Mouse (Mus musculus) testis, adult 2 months (tissue): Measurements from ENCODE around the gene Aldh3a2. TPM values are rescaled to one million over a fixed set of nuclear protein-coding genes. Genes with fewer than 3 reads are reported as not detected.

Experiments
- H3K27ac ChIP-seq: fragments of 200-500 bp; 2 replicates; pipeline ENCODE4 v1.5.1; 2012; ENCODE audit warnings: low read depth, low read length; ENCODE audit not compliant: control insufficient read depth, insufficient read depth
- H3K27me3 ChIP-seq: fragments of 200-500 bp; 2 replicates; pipeline ENCODE4 v1.6.1; 2012; ENCODE audit warnings: mild to moderate bottlenecking, low read length, moderate library complexity; ENCODE audit not compliant: control insufficient read depth, insufficient read depth
- H3K36me3 ChIP-seq: fragments of 200-500 bp; 2 replicates; pipeline ENCODE4 v1.6.1; 2012; ENCODE audit warnings: mild to moderate bottlenecking, low read length; ENCODE audit not compliant: control insufficient read depth, insufficient read depth
- H3K4me1 ChIP-seq: fragments of 200-500 bp; 2 replicates; pipeline ENCODE4 v1.6.1; 2012; ENCODE audit warnings: low read length; ENCODE audit not compliant: control insufficient read depth, insufficient read depth
- H3K4me3 ChIP-seq: fragments of 200-500 bp; 2 replicates; pipeline ENCODE4 v1.5.1; 2012; ENCODE audit warnings: low read depth, mild to moderate bottlenecking, low read length, moderate library complexity, mixed read lengths; ENCODE audit not compliant: control insufficient read depth
- CTCF ChIP-seq: fragments of 200-500 bp; IDR thresholded peaks from 2 replicates; pipeline ENCODE4 v1.5.1; 2012; ENCODE audit warnings: low read depth, mild to moderate bottlenecking, inconsistent platforms, low read length, moderate library complexity; ENCODE audit not compliant: control insufficient read depth, insufficient read depth, insufficient replicate concordance
- POLR2A ChIP-seq: fragments of 200-500 bp; IDR thresholded peaks from 2 replicates; pipeline ENCODE4 v1.6.1; 2012; ENCODE audit warnings: low read depth, mild to moderate bottlenecking, inconsistent platforms, low read length, moderate library complexity; ENCODE audit not compliant: control insufficient read depth
- polyA plus RNA-seq: library from polyadenylated mRNA; depleted of rRNA; stranded (reverse); fragments of >200 nt; gene quantifications from 2 replicates; pipeline ENCODE4 v1.2.3, GENCODE M21; 2012

Gene Aldh3a2
- polyA plus RNA-seq, 1 experiment = 21.3 TPM

DNA sequence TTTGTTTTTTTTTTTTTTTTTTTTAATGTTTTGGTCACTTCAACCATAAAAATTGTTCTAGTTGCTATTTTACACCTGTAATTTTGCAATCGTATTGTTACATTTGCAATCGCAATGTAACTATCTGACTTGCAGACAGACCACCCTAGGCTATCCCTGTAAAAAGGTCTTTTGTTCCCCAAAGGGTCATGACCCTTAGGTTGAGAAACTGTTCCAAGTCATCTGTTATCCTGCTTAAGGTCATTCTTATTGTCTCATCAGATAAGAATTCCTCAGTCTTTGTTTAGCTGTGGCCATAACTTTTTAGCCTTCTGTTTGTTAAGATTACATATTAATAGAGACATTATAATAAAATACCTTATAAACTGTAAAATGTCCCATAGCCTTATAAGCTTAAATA, 26.0 kb upstream of the Aldh3a2 start:
- no peak for TF ChIP-seq CTCF
- TF ChIP-seq POLR2A = no peak
- Histone ChIP-seq H3K4me3 (no peak overlapping the region), H3K27me3 (no peaks in the 10 kb centered on the region), H3K4me1 (no peaks in the 10 kb centered on the region), H3K36me3 (no peaks in the 10 kb centered on the region), H3K27ac (no peak overlapping the region)

DNA sequence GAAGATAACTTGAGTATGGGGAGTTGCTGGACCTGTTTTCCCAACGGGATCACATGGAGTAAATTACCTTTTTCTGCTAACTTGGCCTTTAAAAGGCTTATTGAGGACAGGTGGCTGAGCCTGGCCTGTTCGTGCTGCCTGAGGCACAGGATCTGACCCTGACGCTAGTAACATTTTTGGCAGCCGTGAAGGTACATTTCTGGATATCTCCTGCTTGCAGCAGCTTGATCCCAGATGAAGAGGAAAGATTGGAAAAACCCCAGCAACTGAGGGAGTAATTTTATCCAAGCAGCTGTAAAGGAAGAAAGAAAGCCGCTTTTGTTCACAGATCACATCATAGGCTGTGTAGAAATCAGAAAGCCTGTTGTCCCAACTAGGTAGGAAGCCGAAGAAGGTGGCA, 17.1 kb upstream of the Aldh3a2 start:
- H3K4me1 ChIP-seq = no peaks in the 10 kb centered on the region; the same call in none of the 2 replicates
- peak overlapping the region; percentile 74 for H3K27ac ChIP-seq
- no peaks in the 10 kb centered on the region for H3K27me3 ChIP-seq
- H3K4me3 ChIP-seq = no peak overlapping the region
- H3K36me3 ChIP-seq = no peaks in the 10 kb centered on the region
- TF ChIP-seq POLR2A (no peak), CTCF (no peak)

DNA sequence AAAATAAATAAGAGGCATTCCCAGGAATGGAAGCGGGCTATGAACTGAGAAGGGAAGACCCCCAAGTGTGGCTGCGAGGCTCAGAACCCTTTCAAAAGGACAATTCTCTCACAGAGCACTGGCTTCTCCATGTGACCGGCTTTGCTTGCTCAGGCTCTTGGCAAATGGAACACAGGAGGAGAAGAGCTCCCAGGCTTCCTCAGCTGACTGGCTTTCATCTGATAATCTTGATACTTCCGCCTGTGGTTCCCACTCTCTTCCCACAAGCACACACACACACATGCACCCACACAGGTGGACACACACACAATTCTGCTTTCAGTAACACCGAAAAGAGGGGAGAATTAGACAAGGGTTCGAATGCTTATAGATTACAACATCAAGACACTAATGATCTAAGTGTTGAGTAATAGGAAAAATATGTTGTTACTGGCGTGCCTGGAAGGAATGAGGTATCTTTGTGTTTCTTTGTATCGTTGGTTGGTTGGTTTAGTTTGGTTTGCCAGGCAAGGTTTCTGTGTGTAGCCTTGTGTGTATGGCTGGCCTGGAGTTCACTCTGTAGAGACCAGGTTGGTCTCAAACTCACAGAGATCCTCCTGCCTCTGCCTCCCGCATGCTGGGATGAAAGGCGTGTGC, 16.3 kb upstream of the Aldh3a2 start:
- H3K36me3 ChIP-seq = no peaks in the 10 kb centered on the region
- H3K27me3 ChIP-seq = no peaks in the 10 kb centered on the region
- no peaks in the 10 kb centered on the region; the same call in none of the 2 replicates for H3K4me1 ChIP-seq
- TF ChIP-seq POLR2A (no peak), CTCF (no peak)
- H3K4me3 ChIP-seq = no peak overlapping the region
- H3K27ac ChIP-seq = peak overlapping the region; percentile 56

DNA sequence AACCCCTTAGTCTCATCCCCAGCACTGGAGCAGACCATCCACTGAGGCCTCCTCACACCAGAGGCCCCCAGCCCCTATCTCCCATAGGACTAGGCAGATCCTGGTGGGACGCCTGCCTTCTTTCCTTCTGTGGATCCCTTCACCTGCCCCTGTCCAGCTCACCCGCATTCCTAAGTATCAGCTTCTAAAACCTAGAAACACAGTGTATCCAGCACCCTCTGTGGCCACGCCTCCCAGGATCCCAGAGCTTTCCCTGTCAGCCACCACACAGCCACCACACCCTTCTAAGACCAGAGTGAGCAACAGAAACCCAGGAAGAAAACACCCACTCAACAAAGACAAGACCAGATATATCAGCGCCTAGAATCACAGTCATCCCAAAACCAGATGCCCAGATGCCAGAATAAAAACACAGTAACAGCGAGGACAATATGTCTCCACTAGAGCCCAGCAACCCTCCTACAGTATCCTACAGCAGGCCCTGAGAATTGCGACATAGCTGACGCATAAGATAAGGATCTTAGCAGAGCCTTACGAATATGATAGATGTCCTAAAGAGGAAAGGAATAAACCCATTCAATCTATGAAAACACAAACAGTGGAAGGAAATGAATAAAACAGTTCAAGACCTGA, 11.3 kb upstream of the Aldh3a2 start:
- Histone ChIP-seq H3K27me3 (no peaks in the 10 kb centered on the region), H3K36me3 (no peaks in the 10 kb centered on the region), H3K27ac (no peak overlapping the region), H3K4me1 (no peaks in the 10 kb centered on the region), H3K4me3 (no peak overlapping the region)
- no peak for TF ChIP-seq POLR2A
- TF ChIP-seq CTCF = no peak

DNA sequence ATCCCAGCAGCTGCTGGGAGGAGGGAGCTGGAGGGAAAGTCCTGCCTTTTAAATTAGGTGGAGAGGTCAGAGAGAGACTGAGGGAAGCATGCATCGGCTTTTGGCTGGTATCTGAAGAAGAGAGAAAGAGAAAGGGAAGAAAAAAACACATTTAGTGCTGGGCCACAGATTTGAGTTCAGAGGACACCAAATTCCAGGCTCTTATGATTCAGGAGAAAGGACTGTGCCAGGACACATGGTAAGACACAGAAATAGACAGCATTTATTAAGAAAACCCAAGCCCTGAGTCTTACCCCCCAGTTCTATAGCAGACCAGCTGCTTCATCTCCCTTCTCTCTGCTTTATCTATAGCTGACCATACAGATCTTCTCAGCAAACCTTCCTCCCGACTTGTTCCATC, 10.7 kb upstream of the Aldh3a2 start:
- no peaks in the 10 kb centered on the region for H3K36me3 ChIP-seq
- no peak overlapping the region for H3K27ac ChIP-seq
- no peaks in the 10 kb centered on the region for H3K4me1 ChIP-seq
- TF ChIP-seq POLR2A (no peak), CTCF (no peak)
- no peak overlapping the region for H3K4me3 ChIP-seq
- H3K27me3 ChIP-seq = no peaks in the 10 kb centered on the region

DNA sequence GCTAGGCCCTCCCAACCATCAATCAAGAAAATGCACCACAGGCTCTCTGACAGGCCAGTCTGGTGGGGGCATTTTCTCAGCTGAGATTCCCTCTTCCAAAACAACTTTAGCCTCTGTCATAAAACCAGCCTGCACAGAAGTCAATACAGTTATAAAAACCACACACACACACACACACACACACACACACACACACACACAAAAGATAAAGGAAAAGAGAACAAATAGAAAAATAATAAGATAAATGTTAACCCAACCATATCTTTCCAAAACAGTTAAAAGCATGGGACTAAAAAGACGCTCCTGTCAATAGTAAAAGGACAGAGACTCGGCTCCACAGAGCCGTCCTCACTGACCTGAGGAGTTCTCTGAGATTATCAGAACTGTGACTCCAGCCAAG, 9.2 kb upstream of the Aldh3a2 start:
- Histone ChIP-seq H3K4me3 (no peak overlapping the region), H3K27me3 (no peaks in the 10 kb centered on the region), H3K4me1 (no peaks in the 10 kb centered on the region), H3K36me3 (no peaks in the 10 kb centered on the region), H3K27ac (no peak overlapping the region)
- TF ChIP-seq CTCF = no peak
- TF ChIP-seq POLR2A = no peak

DNA sequence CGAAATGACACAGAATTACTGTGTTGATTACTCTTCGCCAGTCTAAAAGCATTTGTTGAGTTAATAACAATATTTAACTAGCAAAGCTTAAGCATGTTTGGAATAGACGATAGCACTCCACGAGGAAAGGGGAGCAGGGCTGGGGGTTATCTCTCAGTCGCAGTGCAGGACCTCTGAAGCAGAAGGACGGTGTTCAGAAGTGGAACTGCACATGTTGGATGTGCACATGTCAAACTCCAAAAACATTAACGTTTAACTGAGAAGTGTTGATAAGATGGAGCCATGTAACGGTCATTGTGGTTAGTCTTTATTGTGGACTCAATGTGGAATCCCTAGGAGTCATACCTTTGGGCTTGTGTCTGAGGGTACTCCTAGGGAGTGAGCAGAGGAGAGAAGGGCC, 7.8 kb upstream of the Aldh3a2 start:
- TF ChIP-seq POLR2A (no peak), CTCF (no peak)
- no peaks in the 10 kb centered on the region for H3K27me3 ChIP-seq

More for the DNA sequence above, 7.8 kb upstream of the Aldh3a2 start:
- Histone ChIP-seq H3K4me3 (no peak overlapping the region), H3K36me3 (no peaks in the 10 kb centered on the region), H3K4me1 (no peaks in the 10 kb centered on the region), H3K27ac (no peak overlapping the region)
